Mouse (Mus musculus): ENCODE results near the gene Olfr389.

Gene Olfr389

GRCm38 (mm10) chr11:73780613-73781012 is at the start of gene Olfr389:
Olfr389 (minus strand) TSS chr11:73780713.
- no peak for DNase-seq

- no peak for DNase-seq
Measured at GRCm38 (mm10) chr11:73816949-73817348, 36.4 kb upstream of the Olfr389 start, which contains the start of gene Olfr392. Olfr392 (minus strand) TSS chr11:73817049.

GRCm38 (mm10) chr11:73802952-73803351 is 22.4 kb upstream of the Olfr389 start, which contains the start of gene Olfr391-ps:
Olfr391-ps (minus strand) TSS chr11:73803052.
- no peak for DNase-seq

- no peak for DNase-seq
Measured at GRCm38 (mm10) chr11:73782664-73783063, 2.2 kb upstream of the Olfr389 start, which contains the start of gene Olfr390. Olfr390 (plus strand) TSS chr11:73782964.

- no peak for DNase-seq
Measured at GRCm38 (mm10) chr11:73759115-73759514, 21.4 kb downstream of the Olfr389 start.

All from right cerebral cortex, postnatal 4 days (tissue).